Mouse (Mus musculus): ENCODE results near the gene Cacna1f. TPM values are rescaled to one million over a fixed set of nuclear protein-coding genes. Genes with fewer than 3 reads are reported as not detected.

Gene Cacna1f
- polyA plus RNA-seq, 1 experiment: 0.12 TPM

DNA sequence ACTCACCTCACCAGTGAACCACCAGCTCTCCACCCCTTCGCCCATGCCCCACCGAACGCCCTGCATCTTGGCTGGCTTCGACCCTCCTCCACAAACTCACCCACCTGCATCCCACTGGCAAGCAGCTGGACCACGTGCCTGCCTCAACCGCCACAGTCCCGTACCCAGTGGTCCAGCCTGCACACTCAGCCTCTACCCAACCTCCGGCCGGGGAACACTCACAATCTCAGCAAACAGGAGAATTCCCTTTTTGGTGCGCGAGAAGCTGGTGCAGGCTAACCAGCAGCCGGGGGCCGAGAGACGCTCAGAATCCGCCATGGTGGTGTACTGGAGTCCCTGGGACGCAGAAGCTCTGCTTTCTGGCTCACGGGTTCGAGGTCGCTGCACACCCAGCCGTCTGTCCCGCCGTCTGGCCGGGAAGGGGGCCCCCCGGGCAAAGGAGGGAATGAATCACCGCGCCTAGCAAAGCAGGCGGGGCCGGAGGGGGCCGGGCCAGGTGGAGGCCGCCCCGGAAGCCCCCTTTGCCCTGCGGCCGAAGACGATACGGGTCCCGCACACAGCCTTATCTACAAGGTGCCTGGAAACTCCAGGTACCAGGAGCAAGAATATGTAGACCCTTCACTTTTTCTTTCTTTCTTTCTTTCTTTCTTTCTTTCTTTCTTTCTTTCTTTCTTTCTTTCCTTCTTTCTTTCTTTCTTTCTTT, 64.2 kb downstream of the Cacna1f start, which contains the start of gene Plp2:
Plp2 (minus strand) TSS at position 470 of the 703 bp plus-strand sequence.
- TF ChIP-seq POLR2A (IDR thresholded peaks at IDR 0.05; ENCODE audit: control insufficient read depth, extremely low read depth, insufficient read depth, low read length, poor library complexity) (no peak), CTCF (IDR thresholded peaks at IDR 0.05; ENCODE audit: borderline replicate concordance, control insufficient read depth, extremely low read depth, insufficient read depth, low read length, poor library complexity) (no peak)
- H3K27ac ChIP-seq (ENCODE audit: control insufficient read depth, insufficient read depth, low read length): peak within 1 kb of the TSS; percentile 37; the same call in 1 of the 2 replicates
- no peaks in the 10 kb centered on the region for H3K27me3 ChIP-seq (ENCODE audit: control insufficient read depth, insufficient read depth, low read length)
- WGBS: 2% methylated on average over 35 of the region's 36 CpGs
- H3K36me3 ChIP-seq (ENCODE audit: control insufficient read depth, insufficient read depth, low read length): peaks cover 6% of the 10 kb centered on the region
- peak; percentile 45 for DNase-seq
- peaks cover 29% of the 10 kb centered on the region for H3K4me1 ChIP-seq (replicated peaks; ENCODE audit: control insufficient read depth, insufficient read depth, low read length)
- H3K4me3 ChIP-seq (ENCODE audit: control insufficient read depth, insufficient read depth, low read length): peak within 1 kb of the TSS; percentile 93

DNA sequence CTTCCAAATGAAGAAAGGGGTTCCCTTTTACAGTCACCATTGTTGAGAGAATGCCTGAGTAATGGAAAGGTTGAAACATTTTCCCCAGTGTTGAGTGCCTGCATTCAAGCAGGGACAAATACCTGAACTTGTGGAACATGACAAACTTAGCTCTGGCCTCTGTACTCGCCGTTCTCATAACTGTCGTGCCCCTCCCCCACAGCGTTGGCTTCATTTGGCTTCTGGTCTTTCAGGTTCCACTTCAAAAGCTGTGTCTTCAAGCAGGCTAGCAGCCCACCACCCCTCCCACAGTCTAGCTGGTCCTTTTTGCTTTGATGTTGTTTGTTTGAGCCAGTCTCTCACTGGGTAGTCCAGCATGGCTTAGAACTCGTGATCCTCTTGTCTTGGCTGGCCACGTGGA, 65.9 kb downstream of the Cacna1f start:
- no peak for TF ChIP-seq CTCF (IDR thresholded peaks at IDR 0.05; ENCODE audit: borderline replicate concordance, control insufficient read depth, extremely low read depth, insufficient read depth, low read length, poor library complexity)
- no peak for TF ChIP-seq POLR2A (IDR thresholded peaks at IDR 0.05; ENCODE audit: control insufficient read depth, extremely low read depth, insufficient read depth, low read length, poor library complexity)
- no peaks in the 10 kb centered on the region for H3K36me3 ChIP-seq (ENCODE audit: control insufficient read depth, insufficient read depth, low read length)
- H3K27ac ChIP-seq (ENCODE audit: control insufficient read depth, insufficient read depth, low read length): no peak overlapping the region
- DNase-seq: no peak
- H3K4me3 ChIP-seq (ENCODE audit: control insufficient read depth, insufficient read depth, low read length): no peak overlapping the region
- H3K4me1 ChIP-seq (replicated peaks; ENCODE audit: control insufficient read depth, insufficient read depth, low read length): peaks cover 29% of the 10 kb centered on the region
- H3K27me3 ChIP-seq (ENCODE audit: control insufficient read depth, insufficient read depth, low read length): no peaks in the 10 kb centered on the region
- WGBS: 41% methylated on average over 6 of the region's 6 CpGs

DNA sequence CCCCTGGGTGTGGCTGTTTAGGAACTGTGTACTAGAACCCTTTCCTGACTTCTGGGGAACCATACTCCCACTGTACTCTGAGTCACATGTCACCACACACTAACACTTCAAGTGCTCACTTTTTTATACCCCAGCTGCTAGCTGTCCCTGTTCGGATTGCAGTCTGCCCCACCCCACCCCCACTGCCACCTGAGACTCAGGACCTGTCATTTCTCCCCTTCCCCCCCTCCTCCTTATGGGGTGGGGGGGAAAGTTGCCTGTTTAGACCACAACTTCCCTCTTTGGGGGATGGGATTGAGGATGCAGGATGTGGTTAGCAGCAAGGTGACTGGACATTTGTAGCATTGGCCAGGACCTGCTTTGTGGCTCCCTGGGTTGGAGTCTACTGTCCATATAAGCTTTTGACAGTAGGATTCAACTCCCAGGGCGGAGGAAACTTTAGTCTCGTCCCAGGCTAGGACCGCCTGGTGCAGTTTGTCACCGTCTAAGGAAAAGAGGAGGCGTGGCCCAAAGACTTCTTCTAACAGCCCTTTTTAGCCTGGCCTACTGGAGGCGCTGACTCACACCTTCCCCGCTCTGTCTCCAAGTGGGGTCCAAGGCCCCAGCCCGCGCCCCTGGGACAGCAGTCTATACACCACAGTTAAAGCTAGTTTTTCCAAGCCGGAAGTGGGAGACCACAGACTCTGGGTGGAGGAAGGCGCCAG, 66.8 kb downstream of the Cacna1f start:
- no peak overlapping the region for H3K4me3 ChIP-seq (ENCODE audit: control insufficient read depth, insufficient read depth, low read length)
- peak; percentile 43 for DNase-seq
- H3K36me3 ChIP-seq (ENCODE audit: control insufficient read depth, insufficient read depth, low read length): no peaks in the 10 kb centered on the region
- H3K27me3 ChIP-seq (ENCODE audit: control insufficient read depth, insufficient read depth, low read length): no peaks in the 10 kb centered on the region
- WGBS: 3% methylated on average over 12 of the region's 12 CpGs
- TF ChIP-seq CTCF (IDR thresholded peaks at IDR 0.05; ENCODE audit: borderline replicate concordance, control insufficient read depth, extremely low read depth, insufficient read depth, low read length, poor library complexity) (no peak), POLR2A (IDR thresholded peaks at IDR 0.05; ENCODE audit: control insufficient read depth, extremely low read depth, insufficient read depth, low read length, poor library complexity) (no peak)
- peak overlapping the region; percentile 1; the same call in 1 of the 2 replicates for H3K27ac ChIP-seq (ENCODE audit: control insufficient read depth, insufficient read depth, low read length)
- H3K4me1 ChIP-seq (replicated peaks; ENCODE audit: control insufficient read depth, insufficient read depth, low read length): peaks cover 29% of the 10 kb centered on the region

DNA sequence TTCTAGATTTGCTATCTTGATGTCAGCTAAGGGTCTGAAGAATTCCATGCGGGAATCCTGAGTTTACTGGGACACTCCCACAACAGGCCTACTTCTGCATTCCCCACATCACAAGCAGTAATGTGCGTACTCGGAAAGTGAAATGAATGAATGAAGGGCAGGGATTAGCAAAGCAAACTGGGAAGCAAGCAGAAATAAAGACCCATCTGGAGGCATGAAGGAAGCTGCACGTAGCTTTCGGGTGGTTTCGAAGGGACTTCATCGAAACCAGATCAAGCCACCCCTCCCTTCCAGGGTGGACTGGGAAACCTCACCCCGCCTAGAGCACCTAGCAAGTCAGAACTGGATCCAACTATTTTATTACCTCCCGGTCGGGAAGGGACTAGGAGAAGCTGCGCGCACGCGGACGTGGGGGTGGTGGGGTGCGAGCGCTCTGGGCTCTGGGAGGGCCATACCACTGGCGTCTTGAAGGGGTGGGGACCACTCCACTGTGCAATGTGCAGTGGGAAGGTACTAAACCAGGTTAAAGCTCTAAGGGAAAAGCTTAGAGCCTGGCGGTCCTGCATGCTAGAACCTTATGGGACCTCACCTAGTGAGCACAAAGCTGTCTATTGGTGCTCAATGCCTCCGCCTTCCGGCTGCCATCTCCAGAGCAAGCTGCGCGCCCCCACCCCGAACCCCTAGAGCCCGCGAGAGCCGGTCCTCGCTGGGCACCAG, 67.6 kb downstream of the Cacna1f start:
- TF ChIP-seq POLR2A (IDR thresholded peaks at IDR 0.05; ENCODE audit: control insufficient read depth, extremely low read depth, insufficient read depth, low read length, poor library complexity): no peak
- no peak for TF ChIP-seq CTCF (IDR thresholded peaks at IDR 0.05; ENCODE audit: borderline replicate concordance, control insufficient read depth, extremely low read depth, insufficient read depth, low read length, poor library complexity)
- 2% methylated on average over 28 of the region's 28 CpGs for WGBS
- DNase-seq: peak; percentile 44
- no peaks in the 10 kb centered on the region for H3K27me3 ChIP-seq (ENCODE audit: control insufficient read depth, insufficient read depth, low read length)
- H3K4me1 ChIP-seq (replicated peaks; ENCODE audit: control insufficient read depth, insufficient read depth, low read length): peaks cover 29% of the 10 kb centered on the region
- H3K36me3 ChIP-seq (ENCODE audit: control insufficient read depth, insufficient read depth, low read length): no peaks in the 10 kb centered on the region
- peak overlapping the region; percentile 64 for H3K4me3 ChIP-seq (ENCODE audit: control insufficient read depth, insufficient read depth, low read length)
- no peak overlapping the region; the same call in 1 of the 2 replicates for H3K27ac ChIP-seq (ENCODE audit: control insufficient read depth, insufficient read depth, low read length)

DNA sequence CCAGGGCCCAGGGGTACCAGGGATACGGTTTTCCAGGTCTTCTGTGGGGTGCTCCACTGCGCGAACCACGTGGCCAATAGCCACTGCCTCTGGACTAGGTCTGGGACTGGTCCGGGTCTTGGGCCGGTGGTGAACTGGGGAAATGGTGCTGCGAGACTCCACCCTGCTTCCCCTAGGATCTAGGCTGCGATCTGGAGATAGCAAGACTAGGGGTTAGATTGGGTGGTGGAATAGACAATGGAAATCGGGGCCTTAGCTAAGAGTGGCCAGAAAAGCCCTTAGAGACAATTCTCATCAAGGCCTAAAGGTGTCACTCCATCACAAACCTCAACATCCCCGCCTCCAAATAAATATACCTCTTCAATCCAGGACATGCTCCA, 68.1 kb downstream of the Cacna1f start:
- WGBS: 11% methylated on average over 10 of the region's 10 CpGs
- Histone ChIP-seq H3K4me3 (ENCODE audit: control insufficient read depth, insufficient read depth, low read length) (peak overlapping the region; percentile 64), H3K27ac (ENCODE audit: control insufficient read depth, insufficient read depth, low read length) (no peak overlapping the region), H3K4me1 (replicated peaks; ENCODE audit: control insufficient read depth, insufficient read depth, low read length) (peaks cover 30% of the 10 kb centered on the region), H3K27me3 (ENCODE audit: control insufficient read depth, insufficient read depth, low read length) (no peaks in the 10 kb centered on the region), H3K36me3 (ENCODE audit: control insufficient read depth, insufficient read depth, low read length) (no peaks in the 10 kb centered on the region)
- TF ChIP-seq POLR2A (IDR thresholded peaks at IDR 0.05; ENCODE audit: control insufficient read depth, extremely low read depth, insufficient read depth, low read length, poor library complexity) (no peak), CTCF (IDR thresholded peaks at IDR 0.05; ENCODE audit: borderline replicate concordance, control insufficient read depth, extremely low read depth, insufficient read depth, low read length, poor library complexity) (no peak)
- DNase-seq: no peak

DNA sequence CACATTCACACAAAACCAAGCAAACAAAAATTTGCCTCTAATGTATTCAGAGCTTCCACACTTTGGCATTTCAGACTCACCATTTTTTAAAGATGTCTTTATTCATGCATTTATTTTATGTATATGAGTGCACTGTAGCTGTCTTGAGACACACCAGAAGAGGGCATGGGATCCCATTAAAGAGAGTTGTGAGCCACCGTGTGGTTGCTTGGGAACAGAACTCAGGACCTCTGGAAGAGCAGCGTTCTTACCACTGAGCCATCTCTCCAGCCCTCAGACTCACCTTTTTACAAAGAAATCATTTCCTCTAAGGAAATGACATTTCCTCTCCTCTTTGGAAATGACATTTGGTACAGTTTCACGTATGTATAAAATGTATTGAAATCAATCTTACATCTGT, 72.1 kb downstream of the Cacna1f start:
- no peaks in the 10 kb centered on the region for H3K27me3 ChIP-seq (ENCODE audit: control insufficient read depth, insufficient read depth, low read length)
- H3K36me3 ChIP-seq (ENCODE audit: control insufficient read depth, insufficient read depth, low read length): no peaks in the 10 kb centered on the region
- no peak for DNase-seq
- H3K27ac ChIP-seq (ENCODE audit: control insufficient read depth, insufficient read depth, low read length): no peak overlapping the region
- TF ChIP-seq POLR2A (IDR thresholded peaks at IDR 0.05; ENCODE audit: control insufficient read depth, extremely low read depth, insufficient read depth, low read length, poor library complexity) (no peak), CTCF (IDR thresholded peaks at IDR 0.05; ENCODE audit: borderline replicate concordance, control insufficient read depth, extremely low read depth, insufficient read depth, low read length, poor library complexity) (no peak)
- H3K4me1 ChIP-seq (replicated peaks; ENCODE audit: control insufficient read depth, insufficient read depth, low read length): peaks cover 9% of the 10 kb centered on the region; the same call in 1 of the 2 replicates
- 19% methylated on average over 3 of the region's 3 CpGs for WGBS
- no peak overlapping the region for H3K4me3 ChIP-seq (ENCODE audit: control insufficient read depth, insufficient read depth, low read length)

All from thymus, adult 2 months (tissue).